Mouse (Mus musculus): ENCODE measurements around the gene Cant1.

DNA sequence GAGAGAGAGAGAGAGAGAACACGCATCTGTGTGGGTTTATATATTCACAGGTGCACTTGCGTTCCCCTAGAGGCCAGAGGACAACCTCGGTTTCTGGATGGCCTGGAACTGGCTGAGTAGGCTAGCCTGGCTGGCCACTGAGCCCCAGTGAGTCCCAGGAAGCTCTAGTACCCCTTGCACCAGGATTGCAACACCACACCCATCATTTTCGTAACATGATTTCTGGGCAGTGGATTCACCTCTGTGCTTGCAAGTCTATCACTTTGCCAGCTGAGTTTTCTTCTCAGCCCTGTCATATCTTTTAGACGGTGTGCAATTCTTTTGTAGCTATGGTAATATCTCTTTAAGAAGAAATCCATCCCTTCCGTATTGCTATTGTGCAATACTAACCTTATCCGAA lies 1.4 kb upstream of the Cant1 start:
- no peak for TF ChIP-seq NANOG (IDR thresholded peaks at IDR 0.05; ENCODE audit: borderline replicate concordance, low read length)
- TF ChIP-seq CTCF (conservative IDR thresholded peaks at IDR 0.05; ENCODE audit: low read length): no peak
